Mouse (Mus musculus): ENCODE measurements at regions not wholly inside any gene's neighbourhood (a gene's known extent, or its start where the extent isn't known, plus 50 kb on each side); places are given as distances from the start of the nearest gene placed in this dataset.

DNA sequence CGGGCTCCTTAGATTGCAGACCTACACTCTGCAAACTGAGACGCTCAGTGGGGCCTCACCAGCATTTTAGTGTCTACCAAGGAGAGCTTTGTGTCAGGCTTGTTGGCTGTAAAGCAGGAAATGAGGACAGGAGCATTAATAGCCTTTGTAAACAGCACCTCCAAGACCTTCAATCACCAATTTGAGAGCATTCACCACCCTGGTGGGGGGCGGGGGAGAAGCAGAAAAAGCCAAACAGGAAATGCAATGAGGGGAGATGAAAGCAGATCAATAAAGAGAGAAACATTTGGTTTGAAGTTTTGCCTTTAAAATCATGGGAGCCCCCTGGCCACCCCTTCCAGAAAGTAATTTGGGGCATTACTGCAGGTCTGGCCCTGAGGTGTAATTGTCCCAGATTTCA, 497.3 kb upstream of the Sall1 start:
- TF ChIP-seq CTCF (IDR thresholded peaks at IDR 0.05; ENCODE audit: control insufficient read depth, insufficient read depth, low read length) (no peak), POLR2A (IDR thresholded peaks at IDR 0.05; ENCODE audit: borderline replicate concordance, control insufficient read depth, low read depth, low read length) (no peak)

Measured in bone marrow, adult 2 months (tissue).